Comparison of ENCODE assay signal across 20 mouse cellular contexts in genomic region chr1:43377491-43378263, GRCm38 (mm10).
"Had no signal": no experiment of that assay in that cellular context is flagged by ENCODE, and none has a peak within 500 bp of the region (broad histone marks: within the 10 kb centered on the region; RNA-seq: fewer than 3 reads in every experiment).

No protein-coding gene starts in this region.

- H3K36me3 ChIP-seq: lung, embryonic 15.5 days; midbrain, embryonic 13.5 days; midbrain, embryonic 15.5 days; neural tube, embryonic 12.5 days had no signal

- ATAC-seq: liver, postnatal 0 days; lung, postnatal 0 days; midbrain, embryonic 13.5 days; midbrain, embryonic 15.5 days had no signal

- H3K27ac ChIP-seq: lung, embryonic 15.5 days; macrophage; midbrain, embryonic 13.5 days; midbrain, embryonic 15.5 days; neural tube, embryonic 12.5 days had no signal

- H3K4me1 ChIP-seq: lung, embryonic 15.5 days; midbrain, embryonic 13.5 days; midbrain, embryonic 15.5 days; neural tube, embryonic 12.5 days had no signal

- H3K9me3 ChIP-seq: lung, embryonic 15.5 days; megakaryocyte, embryonic 14.5 days; midbrain, embryonic 13.5 days; midbrain, embryonic 15.5 days; neural tube, embryonic 12.5 days had no signal

- DNase-seq: liver, postnatal 0 days; lung, adult 2 months; lung, postnatal 14 days; lung, postnatal 36 days; retina, postnatal 1 day; right cerebral cortex, adult 18-20 months; right cerebral cortex, postnatal 25 days; right cerebral cortex, postnatal 4 days; spleen, adult 18-20 months; thymus, adult 2 months; thymus, postnatal 25 days; thymus, postnatal 4 days had no signal

- H3K4me3 ChIP-seq: lung, embryonic 15.5 days; megakaryocyte, embryonic 14.5 days; midbrain, embryonic 13.5 days; midbrain, embryonic 15.5 days; neural tube, embryonic 12.5 days had no signal

- H3K9ac ChIP-seq: liver, postnatal 0 days; lung, embryonic 15.5 days; midbrain, embryonic 13.5 days; midbrain, embryonic 15.5 days; neural tube, embryonic 12.5 days had no signal

- H3K27me3 ChIP-seq: lung, embryonic 15.5 days; megakaryocyte, embryonic 14.5 days; midbrain, embryonic 13.5 days; midbrain, embryonic 15.5 days; neural tube, embryonic 12.5 days had no signal

- H3K4me2 ChIP-seq: lung, embryonic 15.5 days; midbrain, embryonic 11.5 days; midbrain, embryonic 13.5 days; midbrain, embryonic 15.5 days; neural tube, embryonic 12.5 days had no signal
